Mouse (Mus musculus) adrenal gland, adult (tissue): ENCODE data around the gene Lgals8.

Experiments used
- DNase-seq, 2 experiments: peaks; one replicate each; pipeline ENCODE4 v3.0.0; 2022 to 2023; ENCODE audit warnings: low spot score in 1 of 2; ENCODE audit not compliant: inconsistent age in 2 of 2

Gene Lgals8

DNA sequence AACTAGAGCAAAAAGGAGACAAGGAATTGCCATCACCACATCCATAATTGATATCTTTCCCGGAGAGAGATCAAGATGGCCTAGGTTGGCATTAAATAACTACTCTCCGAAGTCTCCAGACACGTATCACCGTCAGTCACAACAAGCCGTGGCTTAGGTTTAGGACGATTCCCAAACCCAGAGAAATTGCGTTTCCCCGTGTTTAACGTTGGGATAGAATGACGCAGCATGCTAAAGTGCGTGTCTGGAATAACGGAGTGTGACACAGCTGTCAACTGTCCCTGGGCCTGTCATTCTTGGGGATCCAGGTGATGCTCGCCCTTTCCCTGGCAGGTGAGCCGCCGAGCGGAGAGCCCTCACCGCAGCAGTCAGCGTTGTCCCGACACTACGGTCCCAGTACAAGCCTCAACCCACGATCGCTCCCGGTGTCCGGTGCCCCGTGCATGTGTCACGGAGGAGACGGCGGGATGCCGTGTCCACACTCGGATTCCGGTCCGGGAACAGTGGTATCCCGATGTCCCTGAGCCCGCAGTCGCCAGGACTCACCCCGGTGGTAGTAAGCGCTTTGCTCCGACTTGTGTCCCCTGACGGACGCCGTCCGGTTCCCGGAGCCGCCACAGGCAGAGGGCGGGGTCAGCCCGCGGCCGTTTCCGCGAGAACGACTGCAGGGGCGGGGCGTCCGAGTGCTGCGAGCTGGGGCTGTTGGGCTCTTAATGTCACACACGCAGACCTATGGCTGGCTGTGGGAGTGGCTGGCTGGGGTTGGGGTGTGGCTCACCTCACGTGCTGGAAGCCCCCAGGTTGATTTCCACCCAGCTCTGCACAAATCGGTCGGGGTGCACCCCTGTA is 3.6 kb downstream of the Lgals8 start:
- peak; percentile 97 to 98 for DNase-seq

- peak; percentile 75 to 90 for DNase-seq
These were observed 4.3 kb downstream of the Lgals8 start for GRCm38 (mm10) chr13:12460443-12460842.

DNA sequence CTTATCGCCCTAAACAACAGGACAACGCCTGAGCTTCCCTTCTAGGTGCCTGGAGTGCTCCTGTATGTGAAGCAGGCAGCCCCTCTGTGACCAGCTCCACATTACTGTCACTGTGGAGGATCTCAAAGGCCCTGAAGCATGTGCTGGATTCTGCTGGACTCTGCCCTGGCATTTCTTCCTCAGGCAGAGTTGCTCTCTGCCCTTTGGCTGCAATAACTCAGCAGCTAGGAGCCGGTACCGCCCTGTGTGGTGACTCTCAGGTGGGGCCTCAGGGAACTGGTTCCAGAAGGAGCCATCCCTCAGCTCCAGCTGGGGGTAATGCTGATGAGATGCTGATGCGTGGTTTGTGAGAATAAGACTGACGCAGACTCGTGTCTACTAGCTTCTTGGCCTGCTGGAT is 8.0 kb downstream of the Lgals8 start:
- no peak for DNase-seq

- no peak for DNase-seq
These were observed 9.9 kb downstream of the Lgals8 start for GRCm38 (mm10) chr13:12454686-12455390.

GRCm38 (mm10) chr13:12453150-12453549 is 11.6 kb downstream of the Lgals8 start:
- DNase-seq = no peak

- DNase-seq = peak; percentile 56 to 60
These were observed 22.6 kb downstream of the Lgals8 start for GRCm38 (mm10) chr13:12442008-12442587.

DNA sequence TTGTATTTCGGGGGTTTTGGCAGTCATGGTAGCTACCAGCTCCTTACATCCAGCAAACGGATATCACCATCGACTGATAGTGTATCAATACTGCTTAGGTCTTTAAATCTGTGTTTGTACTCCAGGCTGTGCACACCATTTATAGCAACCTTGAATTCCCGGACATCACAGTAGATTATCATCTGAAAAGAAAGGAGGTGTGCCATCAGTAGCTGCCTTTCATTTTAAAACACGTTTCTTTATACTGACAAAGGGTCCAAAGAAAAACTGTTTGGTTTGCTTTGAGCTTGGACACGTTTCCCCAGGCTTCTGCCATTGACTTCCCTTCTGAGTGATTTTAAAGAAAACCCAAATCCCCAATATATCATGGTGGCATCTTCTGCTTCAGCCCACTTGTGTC is 23.9 kb downstream of the Lgals8 start:
- no peak for DNase-seq

DNA sequence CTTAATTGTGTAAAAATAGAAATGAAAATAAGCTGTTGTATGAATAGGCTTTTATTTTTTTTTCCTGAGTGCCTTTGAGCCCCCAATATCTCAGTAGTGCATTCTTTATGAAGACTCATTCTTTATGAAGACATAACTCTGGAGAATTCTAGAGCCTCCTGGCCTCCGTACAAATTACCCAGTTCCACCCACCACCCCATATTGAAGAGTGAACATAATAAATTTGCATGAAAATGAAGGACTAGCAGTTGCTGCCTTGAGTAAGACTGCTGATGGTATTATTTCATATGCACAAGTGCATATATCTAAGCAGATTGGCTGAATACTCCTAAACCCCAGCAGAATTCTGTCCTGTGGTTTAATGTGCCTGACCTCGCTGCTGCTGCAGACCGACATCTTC is 25.2 kb downstream of the Lgals8 start:
- DNase-seq = no peak

GRCm38 (mm10) chr13:12433843-12434242 is 30.9 kb downstream of the Lgals8 start:
- peak; percentile 19 to 47 for DNase-seq

DNA sequence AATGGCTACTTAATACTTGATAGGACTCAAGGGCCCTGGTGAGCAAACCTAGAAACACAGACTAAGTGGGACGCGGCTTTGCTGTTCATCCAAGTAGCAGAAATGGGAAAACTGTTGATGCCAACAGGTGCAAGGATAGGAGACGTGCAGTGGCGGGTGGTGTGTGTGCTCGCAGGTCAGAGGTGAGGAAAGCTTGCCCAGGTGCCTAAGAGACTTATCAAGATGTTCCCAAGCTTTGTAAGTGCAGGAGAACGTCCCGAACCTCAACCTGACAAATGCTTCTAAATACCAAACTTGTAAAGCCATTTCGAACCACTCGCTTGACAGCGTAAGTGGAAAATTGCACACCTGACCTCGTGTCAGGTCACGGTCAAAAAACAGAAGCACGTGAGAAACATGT is 36.2 kb downstream of the Lgals8 start:
- no peak for DNase-seq

DNA sequence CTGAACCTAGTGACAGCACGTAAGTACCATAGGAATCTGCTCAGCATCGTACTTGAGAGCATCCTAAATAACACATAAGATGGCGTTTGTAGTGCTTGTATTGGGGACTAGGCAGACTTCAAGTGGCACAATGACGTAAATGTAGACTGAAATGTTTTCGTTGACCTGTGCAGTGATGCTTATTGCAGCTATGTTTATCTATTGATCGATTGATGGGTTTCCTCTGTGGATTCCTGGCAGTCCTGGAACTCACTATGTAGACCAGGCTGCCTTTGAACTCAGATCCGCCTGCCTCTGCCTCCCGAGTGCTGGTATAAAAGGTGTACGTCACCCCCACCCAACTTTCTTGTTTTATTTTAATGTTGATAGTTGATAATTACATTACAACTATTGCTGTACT is 44.1 kb downstream of the Lgals8 start:
- no peak for DNase-seq

DNA sequence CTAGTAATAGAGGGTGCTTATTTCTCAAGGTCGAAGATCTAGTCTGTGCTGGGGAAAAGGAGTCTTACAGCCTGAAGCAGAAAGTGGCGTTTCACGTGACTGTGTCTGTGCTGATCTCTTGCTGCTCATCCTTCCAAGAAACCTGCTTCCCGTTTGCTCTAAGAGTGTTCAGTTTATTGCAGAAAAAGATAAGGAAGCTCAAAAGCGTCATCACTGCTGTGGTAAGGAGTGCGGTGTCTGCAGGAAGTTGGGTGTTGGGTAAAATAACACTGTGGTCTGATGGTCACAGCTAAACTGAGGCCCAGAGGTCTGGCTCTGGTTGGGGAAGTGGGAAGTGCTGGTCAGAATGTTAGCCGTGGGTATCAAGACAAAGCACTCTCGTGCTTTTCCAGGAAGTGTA is 52.7 kb downstream of the Lgals8 start:
- DNase-seq = peak; percentile 11 to 35

GRCm38 (mm10) chr13:12408343-12409066 is 56.2 kb downstream of the Lgals8 start:
- DNase-seq = no peak

GRCm38 (mm10) chr13:12395571-12395970 is 69.2 kb downstream of the Lgals8 start:
- no peak for DNase-seq

DNA sequence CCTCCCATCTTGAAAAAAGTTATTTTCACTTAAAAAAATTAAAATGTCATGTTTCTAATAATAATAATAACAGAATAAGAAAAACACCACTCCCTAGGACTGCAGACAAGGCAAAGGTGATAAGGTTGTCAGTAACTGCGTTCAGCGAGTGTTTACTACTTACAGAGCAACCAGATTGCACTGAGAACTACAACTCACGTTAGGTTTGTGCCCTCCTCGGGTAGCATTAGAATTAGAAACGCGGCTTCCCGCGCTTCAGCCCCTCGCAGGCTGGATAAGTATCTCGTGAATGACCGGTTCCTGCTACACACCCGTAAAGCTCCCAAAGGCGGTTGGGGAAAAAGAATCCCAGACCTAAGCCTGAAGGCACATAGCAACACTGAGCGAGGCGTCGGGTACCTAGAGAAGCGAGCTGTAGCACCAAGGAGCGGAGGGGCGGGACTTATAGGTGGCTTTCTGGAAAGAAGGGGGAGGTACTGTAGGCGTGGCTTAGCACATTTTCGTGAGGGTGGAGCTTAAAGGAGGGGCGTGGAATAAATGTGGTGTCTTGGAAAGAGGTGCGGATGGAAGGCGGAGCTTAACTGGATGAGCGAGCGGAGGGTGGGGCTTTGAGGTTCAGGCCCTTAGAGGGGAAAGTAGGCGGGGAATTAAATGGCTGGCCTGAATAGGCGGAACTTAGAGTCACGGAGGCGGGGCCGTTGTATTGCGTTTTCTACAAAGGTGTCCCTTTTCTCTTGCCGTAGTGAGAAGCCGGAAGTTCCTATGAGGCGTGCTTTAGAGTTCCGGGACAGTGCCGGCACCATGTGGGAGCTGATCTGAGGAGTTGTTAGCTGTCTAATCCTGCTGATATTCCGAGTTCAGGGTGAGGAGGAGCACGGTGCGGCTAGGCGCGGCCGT is 69.9 kb downstream of the Lgals8 start, which contains the start of gene Heatr1:
TSS of gene Heatr1 (plus strand) at position 419 of the 897 bp plus-strand sequence.
- peak; percentile 96 to 99 for DNase-seq
